Mouse (Mus musculus) heart, adult 18-20 months (tissue): Measurements from ENCODE around the gene Wdr83. TPM values are rescaled to one million over a fixed set of nuclear protein-coding genes. Genes with fewer than 3 reads are reported as not detected.

Experiments
- DNase-seq, 2 experiments: peaks; one replicate each; pipeline ENCODE4 v3.0.0; 2021 to 2022; ENCODE audit warnings: mixed read lengths in 1 of 2
- microRNA-seq, 2 experiments: library from miRNA; unstranded; fragments of <30 nt; microRNA quantifications; one replicate each; pipeline ENCODE4 v1.2.0; 2022
- total RNA-seq, 2 experiments: library from RNA; stranded (reverse); gene quantifications; 2 replicates each; pipeline ENCODE4 v1.2.3; 2021

The Wdr83 gene
- total RNA-seq, 2 experiments from 2014 or later: 28.7 to 34.6 TPM

GRCm38 (mm10) chr8:85035165-85035727 lies 45.9 kb downstream of the Wdr83 start:
- peak in 1 of 2 experiments; percentile 26 for DNase-seq

- peak; percentile 76 to 78 for DNase-seq
Measured at GRCm38 (mm10) chr8:85034764-85035163, 46.3 kb downstream of the Wdr83 start.

- DNase-seq: no peak
Measured at GRCm38 (mm10) chr8:85033867-85034266, 47.2 kb downstream of the Wdr83 start.

DNA sequence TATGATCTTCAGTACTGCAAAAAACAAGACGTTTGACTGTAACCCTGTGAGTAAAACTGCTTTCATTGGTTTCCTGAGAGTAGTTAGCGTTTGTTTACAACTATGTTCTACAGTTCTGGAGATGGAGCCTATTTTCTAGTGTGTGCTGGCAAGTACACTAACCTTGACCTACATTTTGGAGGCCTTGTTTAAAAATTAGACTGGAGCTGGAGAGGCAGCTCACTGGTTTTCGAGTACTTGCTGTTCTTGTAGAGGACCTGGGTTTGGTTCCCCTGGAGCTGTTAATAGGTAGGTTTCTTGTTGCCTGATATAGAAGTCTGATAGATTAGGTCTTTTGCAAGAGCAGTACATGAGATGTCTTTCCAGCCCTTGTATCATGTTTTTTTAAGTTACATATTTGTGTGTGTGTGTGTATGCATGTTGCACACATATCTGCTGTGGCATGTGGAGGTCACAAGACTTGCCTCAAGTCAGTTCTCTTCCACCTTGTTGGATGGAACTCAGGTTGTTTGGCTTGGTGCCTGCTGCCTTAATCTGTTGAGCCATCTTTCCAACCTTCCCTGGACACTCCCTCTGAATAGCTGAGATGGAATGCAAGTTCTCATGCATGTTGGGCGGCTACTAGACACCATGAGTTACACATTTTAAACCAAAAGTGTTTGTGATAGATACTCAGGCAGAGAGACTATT lies 48.3 kb downstream of the Wdr83 start:
- DNase-seq: peak; percentile 27 to 44

GRCm38 (mm10) chr8:85029271-85029670 lies 51.8 kb downstream of the Wdr83 start:
- peak; percentile 10 to 21 for DNase-seq

DNA sequence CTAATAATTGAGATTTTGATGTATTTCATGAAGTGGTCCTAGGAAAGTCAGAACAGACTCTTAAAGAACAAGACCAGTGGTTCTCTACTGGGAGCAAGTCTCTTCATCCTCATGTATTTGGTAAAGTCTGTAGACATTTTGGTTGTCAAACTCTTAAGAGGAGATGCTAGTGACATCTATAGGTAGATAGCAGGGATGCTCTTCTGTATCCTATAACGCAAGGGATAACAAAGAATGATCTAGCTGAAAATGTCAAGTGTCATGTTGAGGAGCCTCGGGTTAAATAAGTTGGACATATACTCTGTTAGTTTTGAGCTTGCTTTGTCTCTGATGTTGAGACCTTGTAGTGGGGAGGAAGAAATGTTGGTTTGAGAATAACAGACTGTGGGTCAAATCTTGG lies 53.2 kb downstream of the Wdr83 start:
- DNase-seq: no peak

DNA sequence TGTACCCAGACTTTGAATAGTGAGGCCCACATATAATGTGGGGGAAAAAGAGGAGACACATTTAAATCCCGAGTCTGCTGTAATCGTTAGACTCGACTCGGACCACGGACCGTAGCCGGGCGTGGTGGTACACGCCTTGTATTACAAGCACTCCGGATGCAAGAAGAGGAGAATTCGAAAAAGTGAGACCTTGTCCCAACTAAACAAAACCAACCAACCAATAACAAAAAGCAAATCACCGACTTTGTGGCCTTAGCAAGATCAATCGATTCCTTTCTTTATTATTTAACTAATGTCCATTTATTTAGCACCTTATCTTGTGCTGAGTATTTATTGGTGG lies 53.6 kb downstream of the Wdr83 start:
- no peak for DNase-seq

GRCm38 (mm10) chr8:85026670-85027515 lies 54.2 kb downstream of the Wdr83 start, which contains the start of gene Trir:
Gene Trir (plus strand): TSS chr8:85026823.
- DNase-seq: peak; percentile 98 to 99

GRCm38 (mm10) chr8:85025098-85025932 lies 55.8 kb downstream of the Wdr83 start, which contains the start of gene Asna1:
Gene Asna1 (minus strand): TSS chr8:85025281.
- DNase-seq: peak; percentile 92

Small RNA genes within 50 kb of the gene (microRNA-seq; reads per million reads assigned to microRNA genes)
- gene Gm23388 (0.81 to 1.1 reads per million in 2 experiments), gene Mir7070 (0.76 to 1.1 reads per million in 2 experiments)

Other genes with a start within 250 kb of the Wdr83 start
- 10 to 100 TPM; 31.5 to 35.7 TPM for gene Gadd45gip1, start 249.8 kb downstream of the Wdr83 start, total RNA-seq
- 10 to 100 TPM; 88.5 to 96.7 TPM for gene Rad23a, start 240.6 kb downstream of the Wdr83 start, total RNA-seq
- gene Calr, start 234.4 kb downstream of the Wdr83 start, total RNA-seq: 100 to 1,000 TPM; 297 to 306 TPM
- gene Farsa, start 224.3 kb downstream of the Wdr83 start, total RNA-seq: 10 to 100 TPM; 22.6 to 22.9 TPM
- 1 to 10 TPM; 4.4 to 4.9 TPM for gene Syce2, start 209.2 kb downstream of the Wdr83 start, total RNA-seq
- gene Gcdh, start 187.4 kb downstream of the Wdr83 start, total RNA-seq: 10 to 100 TPM; 79.9 to 84.2 TPM
- gene Klf1, start 179.4 kb downstream of the Wdr83 start, total RNA-seq: not detected
- gene Dnase2a, start 172.7 kb downstream of the Wdr83 start, total RNA-seq: 10 to 100 TPM in 1 of 2 experiments, 1 to 10 TPM in 1; 9.5 to 11.0 TPM
- gene Mast1, start 143.9 kb downstream of the Wdr83 start, total RNA-seq: under 1 TPM; 0.10 TPM
- gene Rtbdn, start 134.3 kb downstream of the Wdr83 start, total RNA-seq: not detected
- gene Gm49661, start 111.9 kb downstream of the Wdr83 start, total RNA-seq: 1 to 10 TPM in 1 of 2 experiments, not detected in 1; 2.3 TPM
- 100 to 1,000 TPM; 648 to 740 TPM for gene Prdx2, start 111.7 kb downstream of the Wdr83 start, total RNA-seq
- 10 to 100 TPM; 45.6 to 48.4 TPM for gene Rnaseh2a, start 111.5 kb downstream of the Wdr83 start, total RNA-seq
- 10 to 100 TPM; 11.0 to 13.9 TPM for gene Junb, start 102.6 kb downstream of the Wdr83 start, total RNA-seq
- 1 to 10 TPM; 2.7 TPM for gene Hook2, start 90.7 kb downstream of the Wdr83 start, total RNA-seq
- not detected for gene Best2, start 66.8 kb downstream of the Wdr83 start, total RNA-seq
- 10 to 100 TPM; 64.7 to 67.3 TPM for gene Asna1, start 56.0 kb downstream of the Wdr83 start, total RNA-seq
- gene Trir, start 54.5 kb downstream of the Wdr83 start, total RNA-seq: 10 to 100 TPM; 84.5 to 87.7 TPM
- gene Tnpo2, start 44.4 kb downstream of the Wdr83 start, total RNA-seq: 10 to 100 TPM; 24.1 to 31.2 TPM
- gene Fbxw9, start 21.3 kb downstream of the Wdr83 start, total RNA-seq: 1 to 10 TPM; 2.7 to 3.2 TPM
- gene Gm5741, start 13.3 kb downstream of the Wdr83 start, total RNA-seq: not detected
- gene Dhps, start 9.5 kb downstream of the Wdr83 start, total RNA-seq: 10 to 100 TPM; 36.5 to 36.6 TPM
- gene Wdr83os, start 566 bp downstream of the Wdr83 start, total RNA-seq: 10 to 100 TPM; 42.1 to 47.3 TPM
- gene Man2b1, start 2.0 kb upstream of the Wdr83 start, total RNA-seq: 10 to 100 TPM; 27.6 to 27.7 TPM
- gene Zfp791, start 41.8 kb upstream of the Wdr83 start, total RNA-seq: 1 to 10 TPM; 1.7 to 2.4 TPM
- not detected for gene Cks1brt, start 70.6 kb upstream of the Wdr83 start, total RNA-seq
- gene Olfr371, start 144.7 kb upstream of the Wdr83 start, total RNA-seq: not detected
- gene Orc6, start 218.3 kb upstream of the Wdr83 start, total RNA-seq: 1 to 10 TPM; 5.8 to 6.8 TPM
- 10 to 100 TPM; 69.0 to 71.6 TPM for gene Vps35, start 218.5 kb upstream of the Wdr83 start, total RNA-seq